Mouse (Mus musculus) lung, adult 2 months (tissue): ENCODE results near the gene Fcer1a.

ENCODE experiments used
- CTCF ChIP-seq: fragments of 200-500 bp; IDR thresholded peaks from 2 replicates; pipeline ENCODE4 v1.5.1; 2011; ENCODE audit warnings: mild to moderate bottlenecking, low read length, control low read depth; ENCODE audit not compliant: insufficient read depth
- POLR2A ChIP-seq: fragments of 200-500 bp; IDR thresholded peaks from 2 replicates; pipeline ENCODE4 v1.6.1; 2011; ENCODE audit warnings: low read depth, mild to moderate bottlenecking, control low read depth, low read length, borderline replicate concordance; ENCODE audit errors: extremely low read depth

- TF ChIP-seq POLR2A (no peak), CTCF (no peak)
These were observed 30.7 kb downstream of the Fcer1a start for GRCm38 (mm10) chr1:173196359-173196758.
